Mouse (Mus musculus) bone marrow, adult 2 months (tissue): ENCODE results near the gene Gid8. TPM values are rescaled to one million over a fixed set of nuclear protein-coding genes. Genes with fewer than 3 reads are reported as not detected.
A peak's percentile ranks its signal among the peaks of the same experiment; 100 is the strongest.
"Not testable (repeated sequence)": the region's sequence is repeated elsewhere in the genome, so short reads cannot be mapped to it uniquely, and the experiment has no call there.

Source experiments
- H3K27ac ChIP-seq: fragments of 200-500 bp; 2 replicates; pipeline ENCODE4 v1.5.1; 2012; ENCODE audit warnings: low read depth, mild to moderate bottlenecking, control low read depth, inconsistent platforms, low read length; ENCODE audit not compliant: control insufficient read depth, poor library complexity, insufficient read depth
- H3K4me1 ChIP-seq: fragments of 200-500 bp; 2 replicates; pipeline ENCODE4 v1.6.1; 2011; ENCODE audit warnings: low read length; ENCODE audit not compliant: control insufficient read depth, insufficient read depth
- H3K4me3 ChIP-seq: fragments of 200-500 bp; replicated peaks from 2 replicates; pipeline ENCODE3; 2011; ENCODE audit warnings: mild to moderate bottlenecking, low read depth, low read length, control low read depth; ENCODE audit not compliant: control insufficient read depth
- CTCF ChIP-seq: fragments of 200-500 bp; IDR thresholded peaks from 2 replicates; pipeline ENCODE4 v1.5.1; 2011; ENCODE audit warnings: low read length, control low read depth; ENCODE audit not compliant: control insufficient read depth, insufficient read depth
- POLR2A ChIP-seq: fragments of 200-500 bp; IDR thresholded peaks from 2 replicates; pipeline ENCODE4 v1.6.1; 2011; ENCODE audit warnings: low read depth, mild to moderate bottlenecking, control low read depth, low read length, borderline replicate concordance; ENCODE audit not compliant: control insufficient read depth
- WGBS: fragments of 180-500 bp; shearing (Covaris S2); methylation state at CpG from one replicate; pipeline ENCODE4 v1.1.7; 2018; 5-methylcytosine and 5-hydroxymethylcytosine counted together
- polyA plus RNA-seq: library from polyadenylated mRNA; stranded (reverse); fragments of >200 nt; gene quantifications from 2 replicates; pipeline ENCODE4 v1.2.4, GENCODE M21; 2011; ENCODE audit warnings: low replicate concordance; ENCODE audit not compliant: missing spikeins, insufficient read depth, insufficient read length

The Gid8 gene
- polyA plus RNA-seq, 1 experiment: 81.5 TPM

GRCm38 (mm10) chr2:180712037-180712689, 2.2 kb downstream of the Gid8 start:
- peak overlapping the region; percentile 32 for H3K4me3 ChIP-seq
- WGBS: 66% methylated on average over 5 of the region's 5 CpGs
- TF ChIP-seq CTCF (no peak), POLR2A (no peak)
- peak overlapping the region; percentile 66; the same call in 1 of the 2 replicates for H3K27ac ChIP-seq
- peaks cover 2% of the 10 kb centered on the region; the same call in 1 of the 2 replicates for H3K4me1 ChIP-seq

- 57% methylated on average over 5 of the region's 5 CpGs for WGBS
- H3K27ac ChIP-seq, H3K4me1 ChIP-seq, H3K4me3 ChIP-seq: not testable (repeated sequence)
These were observed 12.8 kb downstream of the Gid8 start for GRCm38 (mm10) chr2:180722748-180723147.

- Histone ChIP-seq H3K4me3 (no peak overlapping the region), H3K27ac (no peak overlapping the region), H3K4me1 (peaks cover 10% of the 10 kb centered on the region)
- TF ChIP-seq CTCF: no peak
- no peak for TF ChIP-seq POLR2A
- WGBS: 68% methylated on average over 2 of the region's 2 CpGs
These were observed 13.9 kb downstream of the Gid8 start for GRCm38 (mm10) chr2:180723865-180724264.

- 4% methylated on average over 18 of the region's 18 CpGs for WGBS
- Histone ChIP-seq H3K27ac (peak within 1 kb of the TSS; percentile 31), H3K4me1 (peaks cover 10% of the 10 kb centered on the region), H3K4me3 (peak within 1 kb of the TSS; percentile 57)
- peak; percentile 45; the same call in 1 of the 2 replicates for TF ChIP-seq POLR2A
- no peak for TF ChIP-seq CTCF
These were observed 14.9 kb downstream of the Gid8 start, which contains the start of gene Slc17a9 for GRCm38 (mm10) chr2:180724585-180725413. Gene Slc17a9 (plus strand): TSS chr2:180725263.

- peak overlapping the region; percentile 31 for H3K27ac ChIP-seq
- H3K4me1 ChIP-seq: peaks cover 10% of the 10 kb centered on the region
- TF ChIP-seq POLR2A (no peak), CTCF (no peak)
- peak overlapping the region; percentile 57 for H3K4me3 ChIP-seq
- WGBS: under 1% methylated on average over 6 of the region's 6 CpGs
These were observed 15.5 kb downstream of the Gid8 start for GRCm38 (mm10) chr2:180725414-180725778.

GRCm38 (mm10) chr2:180725856-180726629, 16.1 kb downstream of the Gid8 start:
- peaks cover 10% of the 10 kb centered on the region for H3K4me1 ChIP-seq
- peak overlapping the region; percentile 57 for H3K4me3 ChIP-seq
- H3K27ac ChIP-seq: peak overlapping the region; percentile 79
- WGBS: 5% methylated on average over 8 of the region's 8 CpGs
- no peak for TF ChIP-seq POLR2A
- TF ChIP-seq CTCF: no peak

GRCm38 (mm10) chr2:180726658-180727442, 16.9 kb downstream of the Gid8 start:
- H3K4me3 ChIP-seq: peak overlapping the region; percentile 19
- H3K4me1 ChIP-seq: peaks cover 13% of the 10 kb centered on the region
- peak; percentile 54 for TF ChIP-seq POLR2A
- no peak for TF ChIP-seq CTCF
- peak overlapping the region; percentile 79 for H3K27ac ChIP-seq
- WGBS: 12% methylated on average over 6 of the region's 6 CpGs

GRCm38 (mm10) chr2:180727613-180728021, 17.7 kb downstream of the Gid8 start:
- WGBS: 35% methylated on average over 4 of the region's 4 CpGs
- TF ChIP-seq CTCF (no peak), POLR2A (no peak)

More at GRCm38 (mm10) chr2:180727613-180728021, 17.7 kb downstream of the Gid8 start:
- Histone ChIP-seq H3K4me3 (no peak overlapping the region), H3K4me1 (peaks cover 13% of the 10 kb centered on the region), H3K27ac (peak overlapping the region; percentile 79; the same call in 1 of the 2 replicates)
